Mouse (Mus musculus): ENCODE data around the gene Ifnl3. TPM values are rescaled to one million over a fixed set of nuclear protein-coding genes. Genes with fewer than 3 reads are reported as not detected.
"Not testable (repeated sequence)": the region's sequence is repeated elsewhere in the genome, so short reads cannot be mapped to it uniquely, and the experiment has no call there.

The Ifnl3 gene
- not detected for total RNA-seq (2021)

- intact Hi-C loops (cut with DNase I); DNase-seq (ENCODE audit: low spot score in 2 of 2): not testable (repeated sequence)
These were observed at the start of gene Ifnl3 for GRCm38 (mm10) chr7:28522536-28522935. Ifnl3 (plus strand) TSS chr7:28522836.

GRCm38 (mm10) chr7:28476191-28476590 is 46.4 kb upstream of the Ifnl3 start:
- DNase-seq (ENCODE audit: low spot score in 2 of 2), result no peak
- intact Hi-C loops (cut with DNase I), result no loop called here

DNA sequence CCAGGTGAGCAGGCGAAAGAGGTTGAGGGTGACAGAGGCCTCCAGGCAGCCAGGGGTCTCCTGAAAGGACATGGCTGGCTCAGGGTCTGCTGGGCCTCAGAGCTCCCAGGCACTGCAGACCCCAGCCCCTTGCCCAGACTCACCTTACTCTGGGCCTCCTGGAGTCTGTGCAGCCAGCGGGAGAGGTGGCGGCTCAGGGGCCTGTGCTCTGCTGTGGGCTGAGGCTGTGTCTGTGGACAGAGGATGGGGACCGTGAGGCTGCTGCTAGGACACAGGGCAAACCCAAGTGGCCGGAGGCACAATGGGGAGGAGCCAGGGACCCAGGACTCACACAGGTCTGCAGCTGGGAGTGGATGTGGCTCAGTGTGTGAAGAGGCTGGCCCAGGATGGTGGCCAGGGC is 45.3 kb upstream of the Ifnl3 start:
- intact Hi-C loops (cut with DNase I), result no loop called here
- DNase-seq (ENCODE audit: low spot score in 2 of 2), result no peak

GRCm38 (mm10) chr7:28478854-28479253 is 43.8 kb upstream of the Ifnl3 start:
- DNase-seq (ENCODE audit: low spot score in 2 of 2), result no peak

GRCm38 (mm10) chr7:28482854-28483253 is 39.8 kb upstream of the Ifnl3 start:
- intact Hi-C loops (cut with DNase I), result no loop called here
- peak; percentile 52 to 68 for DNase-seq (ENCODE audit: low spot score in 2 of 2)

More at GRCm38 (mm10) chr7:28478854-28479253, 43.8 kb upstream of the Ifnl3 start:
- intact Hi-C loops (cut with DNase I), result no loop called here

DNA sequence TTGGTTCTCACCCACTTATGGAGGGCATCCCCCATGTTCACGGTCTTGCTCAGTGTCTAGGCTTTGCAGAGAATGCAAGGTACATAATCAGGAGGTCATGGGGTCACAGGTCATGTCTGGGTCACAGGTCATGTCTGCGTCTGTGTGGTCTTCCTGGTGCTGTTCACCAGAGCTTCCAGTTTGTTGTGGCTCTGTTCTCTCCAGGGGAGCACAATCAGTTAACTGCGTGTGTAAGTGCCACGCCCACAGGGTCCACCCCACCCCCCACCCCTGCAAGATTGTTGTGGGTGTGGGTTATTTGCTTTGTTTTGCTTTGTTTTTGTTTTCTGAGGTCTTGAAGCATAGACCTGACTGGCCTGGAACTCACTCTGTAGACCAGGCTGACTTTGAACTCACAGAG is 38.4 kb upstream of the Ifnl3 start:
- intact Hi-C loops (cut with DNase I), result no loop called here
- no peak for DNase-seq (ENCODE audit: low spot score in 2 of 2)

DNA sequence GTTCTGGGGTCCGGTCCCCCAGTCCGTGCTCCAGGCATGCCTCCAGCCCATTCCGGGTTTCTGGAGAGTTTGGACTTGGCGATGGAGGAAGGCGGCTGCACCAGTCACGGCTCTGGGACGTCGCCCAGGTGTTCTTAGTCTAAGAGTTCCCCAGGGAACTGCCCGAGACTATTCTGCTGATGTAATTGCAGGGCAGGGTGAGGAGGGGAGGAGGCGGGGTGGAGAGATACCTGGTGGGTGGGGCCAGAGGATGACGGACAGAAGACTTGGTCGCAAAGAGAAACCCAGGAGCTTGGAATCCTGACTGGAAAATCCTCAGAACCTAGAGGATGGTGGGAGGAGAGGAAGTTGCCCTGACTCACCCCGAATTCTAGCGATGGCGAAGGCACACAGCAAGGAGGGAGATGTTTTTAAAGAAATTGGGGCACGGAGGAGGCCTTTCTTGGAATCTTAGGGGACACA is 34.6 kb upstream of the Ifnl3 start:
- DNase-seq (ENCODE audit: low spot score in 2 of 2), result peak; percentile 33 to 53
- intact Hi-C loops (cut with DNase I), result no loop called here

GRCm38 (mm10) chr7:28490410-28490809 is 32.2 kb upstream of the Ifnl3 start:
- peak; percentile 11 to 19 for DNase-seq (ENCODE audit: low spot score in 2 of 2)
- intact Hi-C loops (cut with DNase I), result loop anchor here (5.0 kb wide), 1 partner anchor 37 kb away; no protein-coding TSS in a partner anchor

DNA sequence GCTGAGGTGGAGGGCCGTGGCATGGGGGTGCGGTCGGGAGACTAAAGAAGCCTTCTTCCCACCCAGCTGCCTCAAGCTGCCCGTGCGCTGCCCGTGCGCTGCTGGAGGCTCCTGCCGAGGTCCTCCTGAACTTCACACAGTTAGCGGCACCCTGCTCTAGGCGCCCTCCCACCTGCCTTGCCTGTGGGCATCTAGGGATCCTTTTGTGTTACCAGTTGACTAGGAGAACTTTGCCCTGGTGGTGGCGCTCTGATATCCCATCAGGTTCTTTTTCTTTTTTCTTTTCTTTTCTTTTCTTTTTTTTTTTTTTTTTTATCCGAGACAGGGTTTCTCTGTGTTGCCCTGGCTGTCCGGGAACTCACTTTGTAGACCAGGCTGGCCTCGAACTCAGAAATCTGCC is 31.7 kb upstream of the Ifnl3 start:
- intact Hi-C loops (cut with DNase I), result loop anchor here (5.0 kb wide), 1 partner anchor 36 kb away; no protein-coding TSS in a partner anchor
- DNase-seq (ENCODE audit: low spot score in 2 of 2), result no peak

- no peak for DNase-seq (ENCODE audit: low spot score in 2 of 2)
- intact Hi-C loops (cut with DNase I), result loop anchor here (5.0 kb wide), 1 partner anchor 35 kb away; no protein-coding TSS in a partner anchor
These were observed 30.3 kb upstream of the Ifnl3 start for GRCm38 (mm10) chr7:28492310-28492709.

- intact Hi-C loops (cut with DNase I), result no loop called here
- no peak for DNase-seq (ENCODE audit: low spot score in 2 of 2)
These were observed 27.2 kb upstream of the Ifnl3 start for GRCm38 (mm10) chr7:28495426-28495825.

GRCm38 (mm10) chr7:28505585-28505984 is 17.1 kb upstream of the Ifnl3 start:
- intact Hi-C loops (cut with DNase I), result no loop called here
- no peak for DNase-seq (ENCODE audit: low spot score in 2 of 2)

- DNase-seq (ENCODE audit: low spot score in 2 of 2); intact Hi-C loops (cut with DNase I): not testable (repeated sequence)
These were observed 13.5 kb upstream of the Ifnl3 start for GRCm38 (mm10) chr7:28509121-28509520.

DNA sequence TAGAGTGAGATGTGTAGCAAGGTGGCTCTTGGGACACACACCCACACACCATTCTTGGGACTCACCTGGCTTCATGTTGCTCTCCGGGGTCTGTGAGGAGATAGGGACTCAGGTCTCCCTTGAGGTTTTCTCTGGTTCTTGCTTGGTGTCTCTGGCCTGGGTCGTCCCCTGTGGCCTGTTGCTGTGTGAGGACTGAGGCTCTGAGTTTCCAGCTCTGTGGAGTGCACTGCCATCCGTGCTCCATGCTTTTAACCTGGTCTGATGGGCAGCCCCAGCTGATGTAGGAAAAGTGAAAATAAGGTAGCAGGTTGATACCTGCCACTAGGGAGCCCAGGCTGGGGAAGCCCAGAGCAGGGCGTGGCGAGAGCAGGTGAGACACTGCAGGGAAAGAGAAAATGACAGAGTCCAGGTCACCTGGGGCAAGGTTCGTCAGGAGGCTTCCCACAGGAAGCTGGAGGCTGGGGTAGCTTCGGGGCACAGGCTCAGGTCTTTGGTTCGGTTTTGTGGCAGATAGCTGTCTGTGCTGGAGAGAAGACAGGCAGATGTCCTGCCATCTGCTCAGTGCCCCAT is 12.1 kb upstream of the Ifnl3 start, which contains the start of gene Ifnl2:
Ifnl2 (minus strand) TSS at position 51 of the 570 bp plus-strand sequence.
- intact Hi-C loops (cut with DNase I); DNase-seq (ENCODE audit: low spot score in 2 of 2): not testable (repeated sequence)

DNA sequence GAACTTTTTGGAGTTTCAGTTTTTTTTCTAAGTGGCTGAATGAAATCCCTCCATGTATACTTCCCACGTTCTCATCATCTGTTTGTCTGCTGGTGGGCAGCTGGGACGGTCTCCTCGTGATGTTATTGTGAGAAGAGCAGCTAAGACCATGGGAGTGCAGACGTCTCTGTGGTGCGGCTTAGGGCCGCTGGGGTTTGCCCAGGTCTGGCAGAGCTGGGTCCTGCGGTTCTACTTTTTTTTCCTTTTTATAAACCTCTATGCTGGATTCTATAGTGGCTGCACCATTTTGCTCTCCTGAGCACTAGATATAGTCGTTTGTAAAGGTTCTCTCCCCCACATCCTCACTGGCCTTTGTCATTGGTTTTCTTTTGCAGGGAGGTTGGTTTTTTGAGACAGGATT is 11.2 kb upstream of the Ifnl3 start:
- intact Hi-C loops (cut with DNase I), result no loop called here
- DNase-seq (ENCODE audit: low spot score in 2 of 2), result no peak

- intact Hi-C loops (cut with DNase I), result loop anchor here (2.0 to 5.0 kb wide), 2 partner anchors 36 to 81 kb away; no protein-coding TSS in a partner anchor
- DNase-seq (ENCODE audit: low spot score in 2 of 2), result peak; percentile 49 to 52
These were observed 5.5 kb downstream of the Ifnl3 start for GRCm38 (mm10) chr7:28527922-28528719.

DNA sequence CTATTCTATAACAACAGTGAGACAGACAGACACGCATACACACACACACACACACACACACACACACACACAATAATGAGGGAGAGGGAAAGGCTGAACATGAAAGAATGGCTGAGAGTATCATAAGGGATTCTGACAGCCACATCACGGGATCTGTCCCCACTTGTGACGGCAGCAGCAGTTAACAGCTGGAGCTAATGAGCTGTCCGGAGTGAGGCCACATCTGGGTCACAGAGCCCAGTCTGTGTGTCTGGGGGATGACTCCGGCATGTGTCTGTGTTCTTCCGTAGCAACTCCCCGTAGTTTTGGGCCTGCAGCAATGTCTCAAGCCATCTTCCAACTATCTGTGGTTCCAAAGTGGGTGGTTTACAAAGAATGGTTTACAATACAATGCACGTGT is 9.4 kb downstream of the Ifnl3 start:
- no peak for DNase-seq (ENCODE audit: low spot score in 2 of 2)
- intact Hi-C loops (cut with DNase I), result no loop called here

GRCm38 (mm10) chr7:28538886-28539285 is 16.2 kb downstream of the Ifnl3 start:
- intact Hi-C loops (cut with DNase I); DNase-seq (ENCODE audit: low spot score in 2 of 2): not testable (repeated sequence)

GRCm38 (mm10) chr7:28540526-28540925 is 17.9 kb downstream of the Ifnl3 start, which contains the start of gene Sycn:
Sycn (plus strand) TSS chr7:28540885.
- no peak for DNase-seq (ENCODE audit: low spot score in 2 of 2)
- intact Hi-C loops (cut with DNase I), result no loop called here

DNA sequence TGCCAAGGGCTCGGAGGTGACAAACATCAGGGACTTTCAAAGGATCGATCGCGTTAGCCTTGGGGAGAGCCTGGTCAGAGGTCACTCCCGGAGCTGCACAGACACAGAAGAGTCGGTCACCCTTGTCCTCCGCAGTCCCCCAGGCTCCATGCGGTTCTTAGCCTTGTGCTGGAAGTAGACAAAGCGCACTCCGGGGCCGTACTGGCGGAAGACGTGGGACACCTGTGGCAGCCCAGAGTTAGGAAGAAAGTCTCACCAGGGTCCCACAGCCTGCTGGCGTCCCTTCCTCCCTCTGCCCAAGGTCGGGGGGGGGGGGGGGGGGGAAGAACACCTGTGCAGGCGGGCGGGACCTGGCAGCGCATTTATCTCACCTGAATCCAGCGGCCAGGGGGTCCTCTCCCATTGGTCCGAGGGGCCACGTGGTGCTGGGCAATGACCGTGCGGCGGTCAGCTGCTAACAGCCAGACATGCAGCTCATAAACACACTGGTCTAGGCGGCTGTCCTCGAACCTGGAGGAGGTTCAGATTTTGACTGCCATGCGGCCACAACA is 21.5 kb downstream of the Ifnl3 start:
- intact Hi-C loops (cut with DNase I), result no loop called here
- DNase-seq (ENCODE audit: low spot score in 2 of 2), result no peak

Data from left cerebral cortex, postnatal 36 days (tissue).